Mouse (Mus musculus): Measurements from ENCODE around the gene Fam205c. TPM values are rescaled to one million over a fixed set of nuclear protein-coding genes. Genes with fewer than 3 reads are reported as not detected.
A peak's percentile ranks its signal among the peaks of the same experiment; 100 is the strongest.

Gene Fam205c
- polyA plus RNA-seq, 1 experiment: not detected

DNA sequence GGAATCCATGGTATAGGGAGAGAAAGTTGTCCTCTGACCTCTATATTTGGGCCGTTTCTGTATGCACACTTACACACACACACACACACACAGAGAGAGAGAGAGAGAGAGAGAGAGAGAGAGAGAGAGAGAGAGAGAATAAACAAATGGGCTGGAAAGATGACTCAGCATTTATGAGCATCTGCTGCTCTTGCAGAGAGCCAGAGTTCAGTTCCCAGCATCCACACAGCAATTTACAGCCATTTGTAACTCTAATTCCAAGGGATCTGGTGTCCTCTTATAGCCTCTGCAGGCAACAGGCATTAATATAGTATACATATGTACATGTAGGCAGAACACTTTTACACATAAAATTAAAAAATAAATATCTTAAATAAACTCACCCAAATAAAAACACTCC, 29.9 kb upstream of the Fam205c start:
- DNase-seq: no peak
- WGBS: 69% methylated on average over 1 of the region's 1 CpGs
- no peaks in the 10 kb centered on the region for H3K36me3 ChIP-seq (ENCODE audit: control insufficient read depth, insufficient read depth, low read length)
- TF ChIP-seq CTCF (IDR thresholded peaks at IDR 0.05; ENCODE audit: borderline replicate concordance, control insufficient read depth, extremely low read depth, insufficient read depth, low read length, poor library complexity) (no peak), POLR2A (IDR thresholded peaks at IDR 0.05; ENCODE audit: control insufficient read depth, extremely low read depth, insufficient read depth, low read length, poor library complexity) (no peak)
- no peak overlapping the region for H3K27ac ChIP-seq (ENCODE audit: control insufficient read depth, insufficient read depth, low read length)
- H3K4me1 ChIP-seq (replicated peaks; ENCODE audit: control insufficient read depth, insufficient read depth, low read length): no peaks in the 10 kb centered on the region
- H3K27me3 ChIP-seq (ENCODE audit: control insufficient read depth, insufficient read depth, low read length): no peaks in the 10 kb centered on the region
- H3K4me3 ChIP-seq (ENCODE audit: control insufficient read depth, insufficient read depth, low read length): no peak overlapping the region

DNA sequence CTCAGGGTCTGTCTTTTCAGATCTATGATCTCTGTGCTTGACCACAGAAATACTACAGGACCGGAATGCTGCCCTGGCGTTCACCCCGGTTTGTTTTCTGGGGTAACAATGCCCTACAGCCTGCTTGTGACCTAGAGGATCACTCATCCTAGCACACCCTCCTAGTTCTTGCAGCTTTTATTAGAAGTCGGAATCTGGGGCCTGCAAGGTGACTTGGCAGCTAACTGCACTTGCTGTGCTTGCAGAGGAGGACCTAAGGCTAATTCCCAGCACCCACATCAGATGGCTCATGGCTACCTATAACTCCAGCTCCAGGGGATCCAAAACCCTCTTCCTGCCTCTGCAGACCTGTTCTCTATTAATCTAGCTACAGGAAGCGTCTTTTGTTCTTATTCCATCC, 28.7 kb upstream of the Fam205c start:
- 93% methylated on average over 5 of the region's 5 CpGs for WGBS
- no peak overlapping the region for H3K4me3 ChIP-seq (ENCODE audit: control insufficient read depth, insufficient read depth, low read length)
- H3K4me1 ChIP-seq (replicated peaks; ENCODE audit: control insufficient read depth, insufficient read depth, low read length): no peaks in the 10 kb centered on the region
- H3K27ac ChIP-seq (ENCODE audit: control insufficient read depth, insufficient read depth, low read length): no peak overlapping the region
- H3K27me3 ChIP-seq (ENCODE audit: control insufficient read depth, insufficient read depth, low read length): no peaks in the 10 kb centered on the region
- no peak for DNase-seq
- TF ChIP-seq POLR2A (IDR thresholded peaks at IDR 0.05; ENCODE audit: control insufficient read depth, extremely low read depth, insufficient read depth, low read length, poor library complexity): no peak
- TF ChIP-seq CTCF (IDR thresholded peaks at IDR 0.05; ENCODE audit: borderline replicate concordance, control insufficient read depth, extremely low read depth, insufficient read depth, low read length, poor library complexity): no peak
- no peaks in the 10 kb centered on the region for H3K36me3 ChIP-seq (ENCODE audit: control insufficient read depth, insufficient read depth, low read length)

DNA sequence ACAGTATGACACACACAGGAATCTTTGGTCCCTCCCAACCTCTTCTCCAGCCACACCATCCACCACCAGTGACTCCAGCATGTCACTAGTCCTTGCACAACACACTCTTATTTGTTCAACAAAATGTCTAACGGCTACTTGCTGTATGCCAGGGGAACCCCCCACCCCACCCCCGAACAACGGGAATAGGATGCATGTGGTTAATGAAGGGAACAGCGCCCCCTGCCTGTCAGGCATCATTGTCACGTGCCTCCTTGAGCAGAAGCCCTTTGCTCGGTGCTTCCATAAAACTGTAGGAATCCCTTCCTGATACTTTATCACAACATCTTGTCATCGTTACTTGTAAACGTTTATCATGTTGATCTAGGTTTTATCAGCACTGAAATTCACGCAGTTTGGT, 28.1 kb upstream of the Fam205c start:
- WGBS: 48% methylated on average over 9 of the region's 9 CpGs
- DNase-seq: peak; percentile 15
- H3K27ac ChIP-seq (ENCODE audit: control insufficient read depth, insufficient read depth, low read length): no peak overlapping the region
- no peaks in the 10 kb centered on the region for H3K27me3 ChIP-seq (ENCODE audit: control insufficient read depth, insufficient read depth, low read length)
- no peaks in the 10 kb centered on the region for H3K4me1 ChIP-seq (replicated peaks; ENCODE audit: control insufficient read depth, insufficient read depth, low read length)
- no peaks in the 10 kb centered on the region for H3K36me3 ChIP-seq (ENCODE audit: control insufficient read depth, insufficient read depth, low read length)
- no peak for TF ChIP-seq POLR2A (IDR thresholded peaks at IDR 0.05; ENCODE audit: control insufficient read depth, extremely low read depth, insufficient read depth, low read length, poor library complexity)
- peak; percentile 45; the same call in 1 of the 2 replicates for TF ChIP-seq CTCF (IDR thresholded peaks at IDR 0.05; ENCODE audit: borderline replicate concordance, control insufficient read depth, extremely low read depth, insufficient read depth, low read length, poor library complexity)
- H3K4me3 ChIP-seq (ENCODE audit: control insufficient read depth, insufficient read depth, low read length): no peak overlapping the region

DNA sequence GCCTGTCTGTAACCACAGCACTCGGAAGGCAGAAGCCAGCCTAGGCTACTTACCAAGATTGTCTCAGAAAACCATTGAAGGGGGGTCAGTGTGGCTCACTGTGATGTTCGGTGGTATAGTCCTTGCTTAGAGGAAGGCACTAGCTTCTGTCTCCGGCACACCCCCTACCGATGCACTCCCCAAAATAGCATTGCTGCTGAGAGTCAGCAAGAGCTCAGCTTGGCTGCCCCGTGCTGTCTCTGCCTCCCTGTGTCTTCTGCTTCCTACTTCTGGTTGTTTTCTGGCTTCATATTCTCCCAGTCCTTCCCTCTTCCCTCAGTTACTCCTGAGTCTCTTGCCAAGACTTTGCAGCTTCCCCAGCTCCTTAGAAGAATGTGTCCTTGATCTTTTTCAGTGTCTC, 26.8 kb upstream of the Fam205c start:
- DNase-seq: no peak
- H3K27me3 ChIP-seq (ENCODE audit: control insufficient read depth, insufficient read depth, low read length): no peaks in the 10 kb centered on the region
- no peak for TF ChIP-seq CTCF (IDR thresholded peaks at IDR 0.05; ENCODE audit: borderline replicate concordance, control insufficient read depth, extremely low read depth, insufficient read depth, low read length, poor library complexity)
- no peak for TF ChIP-seq POLR2A (IDR thresholded peaks at IDR 0.05; ENCODE audit: control insufficient read depth, extremely low read depth, insufficient read depth, low read length, poor library complexity)
- WGBS: 66% methylated on average over 5 of the region's 5 CpGs
- H3K4me3 ChIP-seq (ENCODE audit: control insufficient read depth, insufficient read depth, low read length): no peak overlapping the region
- H3K4me1 ChIP-seq (replicated peaks; ENCODE audit: control insufficient read depth, insufficient read depth, low read length): no peaks in the 10 kb centered on the region
- H3K36me3 ChIP-seq (ENCODE audit: control insufficient read depth, insufficient read depth, low read length): no peaks in the 10 kb centered on the region
- no peak overlapping the region for H3K27ac ChIP-seq (ENCODE audit: control insufficient read depth, insufficient read depth, low read length)

DNA sequence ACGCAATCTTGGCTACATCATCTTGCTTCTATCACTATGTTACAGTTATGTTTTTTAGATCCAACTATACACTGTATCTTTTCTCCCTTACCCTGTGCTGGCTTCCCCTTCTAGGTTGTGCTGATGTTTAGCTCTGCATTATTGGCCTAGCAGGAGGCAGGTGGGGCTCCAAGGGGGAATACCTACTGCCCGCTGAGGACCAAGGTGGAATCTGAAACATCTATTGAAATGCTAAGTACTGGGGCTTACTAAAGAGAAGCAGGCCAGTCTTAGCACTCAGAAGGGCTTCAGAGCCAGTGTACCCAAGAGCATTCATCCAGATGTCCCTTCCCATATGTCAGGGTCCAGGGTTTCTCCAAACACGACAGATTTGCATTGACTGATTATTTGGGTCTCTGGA, 24.9 kb upstream of the Fam205c start:
- DNase-seq: no peak
- no peak for TF ChIP-seq CTCF (IDR thresholded peaks at IDR 0.05; ENCODE audit: borderline replicate concordance, control insufficient read depth, extremely low read depth, insufficient read depth, low read length, poor library complexity)
- TF ChIP-seq POLR2A (IDR thresholded peaks at IDR 0.05; ENCODE audit: control insufficient read depth, extremely low read depth, insufficient read depth, low read length, poor library complexity): no peak
- Histone ChIP-seq H3K27ac (ENCODE audit: control insufficient read depth, insufficient read depth, low read length) (no peak overlapping the region), H3K36me3 (ENCODE audit: control insufficient read depth, insufficient read depth, low read length) (no peaks in the 10 kb centered on the region), H3K4me3 (ENCODE audit: control insufficient read depth, insufficient read depth, low read length) (no peak overlapping the region), H3K4me1 (replicated peaks; ENCODE audit: control insufficient read depth, insufficient read depth, low read length) (no peaks in the 10 kb centered on the region), H3K27me3 (ENCODE audit: control insufficient read depth, insufficient read depth, low read length) (no peaks in the 10 kb centered on the region)
- 84% methylated on average over 3 of the region's 3 CpGs for WGBS

DNA sequence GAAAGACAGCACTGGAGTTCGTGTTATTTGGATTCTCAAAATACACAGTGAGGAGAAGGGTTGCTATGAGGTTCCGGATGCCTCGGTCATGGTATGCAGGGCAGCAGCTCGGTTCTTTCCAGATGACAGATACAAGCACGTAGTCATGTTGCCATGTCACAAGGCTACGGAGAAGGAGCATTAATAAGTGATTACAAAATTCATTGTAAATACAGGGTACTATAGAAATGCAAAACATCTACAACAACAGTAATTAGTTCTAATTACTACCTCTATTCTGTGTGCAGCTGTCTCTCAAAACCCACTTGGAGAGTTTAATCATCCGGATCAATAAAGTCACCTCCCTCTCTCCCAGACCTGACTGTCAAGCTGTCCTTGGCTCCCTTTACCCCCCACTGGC, 21.1 kb upstream of the Fam205c start:
- TF ChIP-seq POLR2A (IDR thresholded peaks at IDR 0.05; ENCODE audit: control insufficient read depth, extremely low read depth, insufficient read depth, low read length, poor library complexity): no peak
- no peak for TF ChIP-seq CTCF (IDR thresholded peaks at IDR 0.05; ENCODE audit: borderline replicate concordance, control insufficient read depth, extremely low read depth, insufficient read depth, low read length, poor library complexity)
- Histone ChIP-seq H3K4me3 (ENCODE audit: control insufficient read depth, insufficient read depth, low read length) (no peak overlapping the region), H3K27ac (ENCODE audit: control insufficient read depth, insufficient read depth, low read length) (no peak overlapping the region), H3K4me1 (replicated peaks; ENCODE audit: control insufficient read depth, insufficient read depth, low read length) (no peaks in the 10 kb centered on the region), H3K36me3 (ENCODE audit: control insufficient read depth, insufficient read depth, low read length) (no peaks in the 10 kb centered on the region), H3K27me3 (ENCODE audit: control insufficient read depth, insufficient read depth, low read length) (no peaks in the 10 kb centered on the region)
- WGBS: 92% methylated on average over 7 of the region's 7 CpGs
- DNase-seq: no peak

DNA sequence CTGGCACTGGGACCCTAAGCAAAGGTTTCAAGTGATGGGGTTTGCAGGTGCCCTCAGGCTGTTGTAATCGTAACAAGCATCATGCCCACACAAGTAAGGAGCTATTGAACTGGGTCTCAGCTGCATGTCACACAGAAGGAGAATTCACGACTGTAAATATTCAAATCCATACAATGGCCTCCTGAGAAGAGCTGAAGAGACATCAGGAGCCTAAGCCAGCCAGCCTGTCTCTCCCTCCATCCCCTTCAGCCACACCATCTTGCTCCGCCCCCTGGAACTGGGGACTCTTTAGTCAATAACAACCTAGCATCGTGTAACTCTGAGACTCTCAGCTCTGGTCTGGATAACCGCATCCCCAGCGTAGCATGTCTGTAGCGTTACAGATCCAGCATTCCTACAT, 17.1 kb upstream of the Fam205c start:
- Histone ChIP-seq H3K27me3 (ENCODE audit: control insufficient read depth, insufficient read depth, low read length) (no peaks in the 10 kb centered on the region), H3K36me3 (ENCODE audit: control insufficient read depth, insufficient read depth, low read length) (no peaks in the 10 kb centered on the region), H3K4me1 (replicated peaks; ENCODE audit: control insufficient read depth, insufficient read depth, low read length) (no peaks in the 10 kb centered on the region), H3K27ac (ENCODE audit: control insufficient read depth, insufficient read depth, low read length) (no peak overlapping the region), H3K4me3 (ENCODE audit: control insufficient read depth, insufficient read depth, low read length) (no peak overlapping the region)
- no peak for DNase-seq
- TF ChIP-seq POLR2A (IDR thresholded peaks at IDR 0.05; ENCODE audit: control insufficient read depth, extremely low read depth, insufficient read depth, low read length, poor library complexity) (no peak), CTCF (IDR thresholded peaks at IDR 0.05; ENCODE audit: borderline replicate concordance, control insufficient read depth, extremely low read depth, insufficient read depth, low read length, poor library complexity) (no peak)
- 88% methylated on average over 7 of the region's 7 CpGs for WGBS

All from thymus, adult 2 months (tissue).